Mouse (Mus musculus): ENCODE data around the gene Gm20403.

DNA sequence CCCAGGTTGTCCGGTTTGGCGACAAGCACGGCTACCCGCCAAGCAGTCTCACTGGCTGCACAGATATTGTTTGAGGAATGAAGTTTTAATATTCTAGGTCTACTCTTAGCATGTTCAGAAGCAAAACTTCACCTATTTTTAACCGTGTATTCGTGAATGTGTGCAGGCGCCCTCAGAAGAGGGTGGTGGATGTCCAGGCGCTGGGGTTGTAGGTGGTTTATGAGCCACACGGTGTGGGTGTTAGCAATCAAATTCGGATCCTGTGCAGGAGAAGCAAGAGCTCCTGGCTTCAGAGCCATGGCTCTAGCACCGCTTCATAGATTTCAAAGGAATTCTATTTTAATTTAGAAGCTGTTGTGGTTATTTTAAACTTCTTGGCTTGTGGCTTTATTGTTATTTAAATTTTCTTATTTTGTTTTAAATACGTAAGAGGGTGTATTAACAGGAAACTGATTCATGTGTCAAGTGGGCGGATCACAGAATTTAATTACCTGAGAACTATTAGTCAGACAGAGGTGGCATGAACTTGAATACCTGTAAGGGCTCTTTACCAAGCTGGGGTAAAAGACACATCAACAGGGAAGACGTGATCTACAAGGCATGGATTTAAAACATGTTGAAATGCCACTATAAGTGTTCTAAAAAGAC lies 21.2 kb upstream of the Gm20403 start:
- TF ChIP-seq CTCF (IDR thresholded peaks at IDR 0.05; ENCODE audit: extremely low read depth, insufficient read depth, low read length) (no peak), POLR2A (IDR thresholded peaks at IDR 0.05; ENCODE audit: extremely low read depth, insufficient read depth, low read length) (no peak)
